Mouse (Mus musculus): ENCODE results near the gene Dpf3. TPM values are rescaled to one million over a fixed set of nuclear protein-coding genes. Genes with fewer than 3 reads are reported as not detected.
A peak's percentile ranks its signal among the peaks of the same experiment; 100 is the strongest.

Dpf3 gene
- polyA plus RNA-seq, 1 experiment: 24.7 TPM

- 59% methylated on average over 13 of the region's 13 CpGs for WGBS
- no peak for TF ChIP-seq CTCF (IDR thresholded peaks at IDR 0.05; ENCODE audit: control insufficient read depth, insufficient read depth, low read length)
- TF ChIP-seq POLR2A (IDR thresholded peaks at IDR 0.05; ENCODE audit: borderline replicate concordance, control insufficient read depth, low read depth, low read length): no peak
Observed at GRCm38 (mm10) chr12:83337077-83337775, 150.3 kb downstream of the Dpf3 start.

DNA sequence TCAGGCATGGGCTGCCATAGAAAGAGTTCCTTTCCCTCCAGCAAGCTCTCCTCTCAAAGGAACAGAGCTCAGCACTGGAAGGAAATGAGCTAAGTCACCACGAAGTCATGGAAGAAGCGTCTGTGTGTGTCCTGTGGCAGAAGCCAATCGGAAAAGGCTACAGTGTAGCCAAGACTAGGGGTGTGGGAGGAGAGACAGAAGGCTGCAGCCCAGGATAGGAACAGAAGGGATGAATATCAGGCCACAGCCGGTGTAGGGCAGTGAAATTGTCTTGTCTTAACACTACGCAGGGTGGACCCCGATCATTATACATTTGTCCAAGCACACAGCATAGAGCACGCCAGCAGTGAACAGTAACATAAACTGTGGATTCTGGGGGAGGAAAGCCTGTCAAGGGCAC, 157.5 kb downstream of the Dpf3 start:
- Histone ChIP-seq H3K27ac (ENCODE audit: control insufficient read depth, insufficient read depth, low read depth, low read length, poor library complexity) (no peak overlapping the region), H3K4me1 (ENCODE audit: control insufficient read depth, insufficient read depth, low read length) (no peaks in the 10 kb centered on the region), H3K4me3 (replicated peaks; ENCODE audit: control insufficient read depth, low read depth, low read length) (no peak overlapping the region)
- TF ChIP-seq CTCF (IDR thresholded peaks at IDR 0.05; ENCODE audit: control insufficient read depth, insufficient read depth, low read length) (no peak), POLR2A (IDR thresholded peaks at IDR 0.05; ENCODE audit: borderline replicate concordance, control insufficient read depth, low read depth, low read length) (no peak)
- WGBS: 76% methylated on average over 7 of the region's 7 CpGs

More at GRCm38 (mm10) chr12:83337077-83337775, 150.3 kb downstream of the Dpf3 start:
- Histone ChIP-seq H3K4me1 (ENCODE audit: control insufficient read depth, insufficient read depth, low read length) (no peaks in the 10 kb centered on the region; the same call in 1 of the 2 replicates), H3K27ac (ENCODE audit: control insufficient read depth, insufficient read depth, low read depth, low read length, poor library complexity) (no peak overlapping the region), H3K4me3 (replicated peaks; ENCODE audit: control insufficient read depth, low read depth, low read length) (no peak overlapping the region)

DNA sequence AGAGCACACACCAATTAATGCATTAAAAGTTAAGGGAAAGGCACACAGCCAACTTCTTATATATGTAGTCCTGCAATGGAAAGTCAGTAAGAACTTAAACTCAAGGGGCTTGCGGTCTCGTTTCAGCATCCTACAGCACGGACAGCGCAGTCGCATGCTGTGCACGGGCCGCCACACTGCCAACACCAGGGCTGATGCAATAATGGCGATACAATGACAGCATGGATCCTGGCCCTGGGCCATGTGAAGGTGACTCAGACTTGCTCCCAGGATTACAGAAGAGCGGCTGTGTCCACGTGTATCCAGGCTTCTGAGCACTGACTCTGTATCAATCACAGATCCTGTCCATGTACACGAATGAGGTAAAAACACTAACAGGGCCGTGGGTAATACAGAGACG, 158.6 kb downstream of the Dpf3 start:
- TF ChIP-seq CTCF (IDR thresholded peaks at IDR 0.05; ENCODE audit: control insufficient read depth, insufficient read depth, low read length) (no peak), POLR2A (IDR thresholded peaks at IDR 0.05; ENCODE audit: borderline replicate concordance, control insufficient read depth, low read depth, low read length) (no peak)
- no peaks in the 10 kb centered on the region for H3K4me1 ChIP-seq (ENCODE audit: control insufficient read depth, insufficient read depth, low read length)
- no peak overlapping the region for H3K27ac ChIP-seq (ENCODE audit: control insufficient read depth, insufficient read depth, low read depth, low read length, poor library complexity)
- no peak overlapping the region for H3K4me3 ChIP-seq (replicated peaks; ENCODE audit: control insufficient read depth, low read depth, low read length)
- WGBS: 83% methylated on average over 13 of the region's 13 CpGs

DNA sequence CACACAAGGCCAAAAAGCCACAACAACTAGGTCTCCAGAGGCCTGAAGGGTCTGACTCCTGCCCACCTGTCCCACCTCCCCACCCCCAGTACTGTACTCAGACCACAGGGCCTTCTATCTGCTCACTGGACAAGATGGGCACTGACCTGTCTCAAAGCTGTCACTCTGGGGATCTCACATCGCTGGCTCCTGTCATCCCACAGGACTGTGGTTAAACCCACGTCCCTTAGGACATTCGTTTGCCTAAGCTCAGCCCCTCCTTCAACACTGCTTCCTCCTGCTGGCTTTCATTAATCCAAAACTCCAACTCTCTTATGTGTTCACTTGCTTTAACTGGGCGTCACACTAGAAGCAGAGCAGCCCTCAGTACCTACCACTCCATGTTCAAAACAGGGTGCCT, 159.0 kb downstream of the Dpf3 start:
- no peak for TF ChIP-seq POLR2A (IDR thresholded peaks at IDR 0.05; ENCODE audit: borderline replicate concordance, control insufficient read depth, low read depth, low read length)
- TF ChIP-seq CTCF (IDR thresholded peaks at IDR 0.05; ENCODE audit: control insufficient read depth, insufficient read depth, low read length): no peak
- WGBS: 50% methylated on average over 4 of the region's 4 CpGs
- Histone ChIP-seq H3K27ac (ENCODE audit: control insufficient read depth, insufficient read depth, low read depth, low read length, poor library complexity) (no peak overlapping the region), H3K4me1 (ENCODE audit: control insufficient read depth, insufficient read depth, low read length) (no peaks in the 10 kb centered on the region), H3K4me3 (replicated peaks; ENCODE audit: control insufficient read depth, low read depth, low read length) (no peak overlapping the region)

DNA sequence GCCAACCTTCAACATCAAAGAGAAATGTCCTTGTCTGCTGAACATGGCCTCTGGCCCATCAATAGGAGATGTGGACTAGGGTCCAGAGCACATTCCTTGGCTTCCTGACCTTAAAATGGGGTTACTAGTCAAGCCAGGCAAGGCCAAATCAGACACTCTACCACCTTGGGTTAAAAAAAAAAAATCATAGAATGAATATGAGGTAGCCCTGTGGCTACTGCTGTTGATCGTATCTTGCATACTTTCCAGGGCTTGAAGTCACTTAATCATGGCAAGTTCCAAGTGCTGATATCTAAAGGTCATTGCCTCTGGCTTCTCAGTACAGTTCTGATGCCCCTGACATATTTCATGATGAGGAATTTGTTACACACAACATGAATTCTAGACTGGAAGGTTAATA, 160.1 kb downstream of the Dpf3 start:
- WGBS: 79% methylated on average over 1 of the region's 1 CpGs
- Histone ChIP-seq H3K4me3 (replicated peaks; ENCODE audit: control insufficient read depth, low read depth, low read length) (no peak overlapping the region), H3K27ac (ENCODE audit: control insufficient read depth, insufficient read depth, low read depth, low read length, poor library complexity) (no peak overlapping the region), H3K4me1 (ENCODE audit: control insufficient read depth, insufficient read depth, low read length) (no peaks in the 10 kb centered on the region)
- TF ChIP-seq POLR2A (IDR thresholded peaks at IDR 0.05; ENCODE audit: borderline replicate concordance, control insufficient read depth, low read depth, low read length) (no peak), CTCF (IDR thresholded peaks at IDR 0.05; ENCODE audit: control insufficient read depth, insufficient read depth, low read length) (no peak)

- Histone ChIP-seq H3K4me1 (ENCODE audit: control insufficient read depth, insufficient read depth, low read length) (no peaks in the 10 kb centered on the region), H3K4me3 (replicated peaks; ENCODE audit: control insufficient read depth, low read depth, low read length) (no peak overlapping the region), H3K27ac (ENCODE audit: control insufficient read depth, insufficient read depth, low read depth, low read length, poor library complexity) (no peak overlapping the region)
- no peak for TF ChIP-seq CTCF (IDR thresholded peaks at IDR 0.05; ENCODE audit: control insufficient read depth, insufficient read depth, low read length)
- no peak for TF ChIP-seq POLR2A (IDR thresholded peaks at IDR 0.05; ENCODE audit: borderline replicate concordance, control insufficient read depth, low read depth, low read length)
- 85% methylated on average over 3 of the region's 3 CpGs for WGBS
Observed at GRCm38 (mm10) chr12:83320725-83321124, 166.8 kb downstream of the Dpf3 start.

DNA sequence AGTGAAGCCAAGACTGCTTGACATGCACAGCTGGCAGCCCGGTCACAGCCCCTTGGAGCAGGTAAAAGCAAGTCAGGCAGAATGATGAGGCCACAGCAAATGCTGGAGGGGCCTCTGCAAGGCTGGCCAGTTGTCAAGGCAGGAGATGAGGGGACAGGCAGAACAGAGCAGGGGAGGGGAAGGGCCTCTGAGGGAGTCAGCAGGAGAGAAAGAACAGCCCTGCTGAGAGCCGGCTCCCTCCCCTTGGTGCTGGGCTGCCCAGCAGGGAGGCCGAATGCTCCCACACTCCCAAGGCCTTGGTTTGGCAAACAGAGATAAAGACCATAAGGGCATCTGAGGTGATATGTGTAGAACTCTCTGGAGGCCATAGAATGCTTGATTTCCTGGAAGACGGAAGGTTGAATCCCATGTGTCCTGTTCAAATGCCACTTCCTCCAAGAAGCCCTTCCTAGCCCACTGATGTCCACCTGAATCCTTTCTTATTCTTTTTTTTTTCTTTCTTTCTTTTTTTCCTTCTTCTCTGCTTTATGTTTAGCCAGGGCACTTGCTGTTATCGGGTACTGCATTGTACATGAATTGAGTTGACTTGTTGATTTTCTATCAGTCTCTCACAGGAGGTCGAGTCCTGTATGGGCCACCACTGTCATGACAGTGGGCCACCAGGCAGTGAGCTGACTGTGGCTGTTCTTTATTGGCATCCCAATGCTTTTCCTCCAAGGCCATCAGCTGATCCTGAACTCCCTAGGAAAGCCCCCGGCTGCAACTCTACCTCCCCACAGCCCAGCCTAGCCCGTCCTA, 169.7 kb downstream of the Dpf3 start:
- TF ChIP-seq CTCF (IDR thresholded peaks at IDR 0.05; ENCODE audit: control insufficient read depth, insufficient read depth, low read length) (no peak), POLR2A (IDR thresholded peaks at IDR 0.05; ENCODE audit: borderline replicate concordance, control insufficient read depth, low read depth, low read length) (no peak)
- Histone ChIP-seq H3K4me1 (ENCODE audit: control insufficient read depth, insufficient read depth, low read length) (no peaks in the 10 kb centered on the region), H3K27ac (ENCODE audit: control insufficient read depth, insufficient read depth, low read depth, low read length, poor library complexity) (peak overlapping the region; percentile 36), H3K4me3 (replicated peaks; ENCODE audit: control insufficient read depth, low read depth, low read length) (no peak overlapping the region)
- WGBS: 75% methylated on average over 8 of the region's 8 CpGs

DNA sequence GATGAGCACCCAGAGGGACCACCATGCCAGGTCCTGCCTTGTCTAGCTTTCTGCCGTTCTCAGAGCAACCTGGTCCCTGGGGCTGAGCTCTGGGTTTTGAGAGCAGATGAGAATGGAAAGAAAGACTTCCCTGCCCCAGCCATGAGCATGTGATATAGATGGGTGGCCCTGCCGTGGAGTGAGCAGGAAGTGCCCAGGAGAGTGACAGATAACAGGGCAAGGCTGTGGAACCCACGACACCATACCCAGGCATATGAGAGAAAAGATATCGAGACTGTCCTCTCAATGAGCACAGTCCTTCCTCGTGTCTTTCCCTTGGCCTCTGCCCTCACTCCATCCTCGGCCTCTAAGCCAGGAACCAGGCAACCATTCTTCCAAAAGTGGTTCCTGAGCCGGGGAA, 172.8 kb downstream of the Dpf3 start:
- WGBS: 53% methylated on average over 7 of the region's 7 CpGs
- Histone ChIP-seq H3K4me3 (replicated peaks; ENCODE audit: control insufficient read depth, low read depth, low read length) (no peak overlapping the region), H3K27ac (ENCODE audit: control insufficient read depth, insufficient read depth, low read depth, low read length, poor library complexity) (0 out of 2 replicates have a peak overlapping the region, but pooled peaks have one; percentile 25), H3K4me1 (ENCODE audit: control insufficient read depth, insufficient read depth, low read length) (no peaks in the 10 kb centered on the region)
- no peak for TF ChIP-seq POLR2A (IDR thresholded peaks at IDR 0.05; ENCODE audit: borderline replicate concordance, control insufficient read depth, low read depth, low read length)
- TF ChIP-seq CTCF (IDR thresholded peaks at IDR 0.05; ENCODE audit: control insufficient read depth, insufficient read depth, low read length): no peak

Data from bone marrow, adult 2 months (tissue).